Mouse (Mus musculus): ENCODE data around the gene Trpm6.

Trpm6 gene

DNA sequence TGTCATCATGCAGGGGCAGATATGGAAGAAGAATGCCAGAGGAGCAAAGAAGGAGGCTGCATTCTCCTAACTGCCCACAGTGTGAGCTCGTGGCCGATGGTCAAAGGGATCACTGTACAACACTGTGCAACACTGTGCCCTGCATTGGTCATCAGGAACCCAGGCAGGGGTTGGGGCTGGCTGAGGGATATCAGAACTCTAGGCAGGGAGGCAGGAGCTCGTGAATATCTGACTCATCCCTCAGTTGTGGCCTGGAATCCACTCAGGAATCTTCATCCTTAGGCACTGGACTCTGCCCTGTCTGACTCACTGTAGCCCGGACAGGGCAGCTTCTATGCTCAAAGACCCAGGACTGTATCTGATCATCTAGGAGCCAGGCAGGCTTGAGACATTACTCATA, 140.4 kb downstream of the Trpm6 start:
- peak; percentile 78 for DNase-seq

DNA sequence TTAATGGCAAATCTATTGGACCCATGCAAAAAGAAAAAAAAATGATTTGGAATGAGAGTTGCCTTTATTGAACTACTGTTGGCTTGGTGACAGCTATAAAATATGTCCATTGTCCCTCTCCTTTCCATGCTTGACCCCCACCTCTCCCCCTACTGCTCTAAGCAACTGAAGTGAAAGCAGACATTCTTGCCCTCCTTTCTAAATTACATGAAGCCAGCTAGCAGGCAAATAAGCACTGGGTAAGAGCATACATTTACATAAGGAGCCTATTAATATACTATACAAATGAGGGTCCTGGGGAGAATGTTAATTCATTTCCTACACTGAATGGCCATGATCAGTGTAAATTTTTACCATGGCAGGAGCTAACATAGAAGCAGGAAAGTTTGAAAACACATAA, 148.5 kb downstream of the Trpm6 start:
- no peak for DNase-seq

DNA sequence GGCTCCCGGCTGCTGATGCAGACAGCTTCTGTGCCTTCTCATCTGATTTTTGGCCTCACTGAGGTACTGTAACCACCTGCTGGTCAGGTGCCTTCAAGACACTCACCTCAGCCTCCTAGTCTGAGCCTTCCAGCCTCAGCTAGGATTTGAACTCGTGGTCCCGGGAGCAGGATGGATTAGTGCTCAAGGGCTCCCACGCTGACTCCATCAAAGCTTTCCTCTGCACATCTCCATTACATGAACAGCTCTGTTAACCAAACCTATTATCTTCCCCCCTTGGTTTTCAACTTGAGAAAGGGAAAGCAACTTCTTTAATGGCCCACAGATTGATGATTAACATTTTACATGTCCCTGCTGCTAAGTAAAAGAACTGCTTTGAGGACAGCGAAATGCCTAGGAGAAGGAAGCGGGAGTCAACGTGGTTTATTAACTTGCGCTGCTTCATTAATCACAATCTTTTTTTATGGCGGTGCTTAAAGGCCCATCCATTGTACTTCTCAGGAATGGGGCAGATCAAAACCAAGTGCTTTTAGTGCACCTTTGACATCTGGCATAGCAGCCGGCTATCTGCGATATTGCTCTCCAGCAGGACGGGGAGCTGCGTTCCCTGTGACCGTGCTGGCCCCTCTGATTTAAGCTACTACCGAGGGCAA, 152.4 kb downstream of the Trpm6 start:
- DNase-seq: no peak

DNA sequence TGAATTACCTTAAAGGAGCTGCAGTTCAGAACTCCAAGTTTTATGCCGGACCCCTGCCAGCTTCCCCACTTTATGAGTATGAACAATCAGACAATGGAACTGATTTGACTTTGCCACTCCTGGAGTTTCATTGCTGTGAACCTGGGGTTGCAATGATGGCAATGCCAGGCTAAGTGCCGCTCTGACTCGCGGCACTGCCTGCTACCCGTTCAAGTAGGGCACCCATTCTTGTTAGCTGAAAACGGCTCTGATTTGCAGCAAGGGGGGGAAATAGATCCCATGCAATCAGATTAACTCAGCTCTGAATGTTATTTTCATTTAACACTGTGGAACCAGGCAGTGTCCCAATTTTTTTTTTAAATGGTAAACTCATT, 152.9 kb downstream of the Trpm6 start:
- DNase-seq: peak; percentile 81

DNA sequence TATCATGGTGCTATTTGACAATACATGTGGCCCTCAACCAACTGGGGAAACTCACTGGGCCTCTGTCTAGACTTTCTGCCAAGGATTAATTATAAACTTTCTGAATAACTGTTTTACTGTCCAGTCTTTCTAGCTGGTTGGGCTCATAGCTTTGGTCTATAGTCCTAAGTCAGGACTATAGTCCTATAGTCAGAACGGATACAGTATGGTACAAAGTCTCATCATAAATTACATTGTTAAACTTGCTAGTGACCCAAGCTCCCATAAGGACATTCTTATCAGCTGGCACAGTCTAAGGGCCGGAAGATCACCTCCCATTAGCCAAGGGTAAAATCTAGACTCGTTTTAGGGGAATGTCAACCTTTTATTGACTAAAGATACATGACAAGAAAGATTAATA, 155.7 kb downstream of the Trpm6 start:
- DNase-seq: no peak

DNA sequence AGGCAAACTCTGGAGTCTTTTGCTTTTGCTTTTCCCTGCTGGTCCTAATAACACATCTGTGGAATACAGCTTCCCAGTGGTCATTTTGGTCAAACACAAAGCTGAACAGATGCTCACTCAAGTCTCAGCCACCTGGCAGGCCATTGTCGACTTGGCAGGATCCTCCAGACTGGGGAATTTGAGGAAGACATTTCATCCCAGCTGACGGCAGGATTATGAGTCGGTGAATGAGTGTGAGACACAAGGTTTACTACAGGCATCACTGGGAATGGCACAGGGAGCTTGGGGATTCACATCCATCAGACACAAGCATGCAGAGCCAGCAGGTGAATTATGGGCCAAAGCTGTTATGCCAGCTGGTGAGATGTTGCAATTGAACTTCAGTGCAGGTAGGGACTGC, 159.9 kb downstream of the Trpm6 start:
- no peak for DNase-seq

DNA sequence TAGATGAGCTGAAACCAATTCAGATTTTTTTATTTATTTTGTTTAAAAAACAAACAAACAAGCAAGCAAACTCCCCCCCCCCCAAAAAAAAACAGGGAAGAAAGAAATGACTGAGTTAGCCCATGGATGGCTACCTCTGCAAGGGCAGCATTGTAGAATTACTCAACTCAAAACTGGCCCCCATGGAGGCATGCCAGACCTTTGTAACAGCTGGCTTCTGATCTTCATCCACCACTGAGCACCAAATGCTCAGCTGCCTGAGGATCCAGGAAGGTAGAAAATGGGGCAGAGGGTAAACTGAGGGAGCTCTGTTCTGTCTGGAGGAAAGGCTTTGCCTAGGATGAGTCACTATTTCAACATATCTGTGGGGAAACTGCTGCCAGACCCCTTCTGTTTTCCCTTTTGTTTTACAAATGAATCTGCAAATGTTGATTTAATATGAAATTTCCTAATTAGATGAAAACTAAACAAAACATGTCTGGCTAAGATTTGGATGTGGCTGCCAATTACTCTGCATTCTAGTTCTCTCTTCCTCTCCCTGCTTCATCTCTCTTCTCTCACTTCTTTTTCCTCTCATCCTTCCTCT, 162.1 kb downstream of the Trpm6 start:
- no peak for DNase-seq

DNA sequence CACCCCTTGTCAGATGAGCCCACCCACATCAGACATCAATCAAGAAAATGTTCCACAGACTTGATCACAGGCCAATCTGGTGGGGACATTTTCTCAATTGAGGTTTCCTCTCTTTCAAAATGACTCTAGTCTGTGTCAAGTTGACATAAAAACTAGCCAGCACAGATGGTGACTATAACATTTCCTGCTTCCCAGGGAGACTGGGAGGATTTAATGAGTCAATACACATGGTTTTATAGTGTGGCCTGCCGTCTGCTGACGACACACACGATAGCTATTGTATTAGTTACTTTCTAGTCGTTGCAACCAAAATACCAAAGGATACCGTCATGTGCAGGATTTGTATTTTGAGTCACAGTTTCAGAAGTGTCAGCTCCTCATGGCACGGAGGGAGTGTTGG, 191.6 kb downstream of the Trpm6 start:
- DNase-seq: no peak
